Mouse (Mus musculus) neural tube, embryonic 14.5 days (tissue): ENCODE measurements around the gene Gk5. TPM values are rescaled to one million over a fixed set of nuclear protein-coding genes. Genes with fewer than 3 reads are reported as not detected.
"Not testable (repeated sequence)": the region's sequence is repeated elsewhere in the genome, so short reads cannot be mapped to it uniquely, and the experiment has no call there.

Source experiments
- ATAC-seq: fragments of 200-750 bp; cut with Nextera tagmentation; 2 replicates; pipeline ENCODE4 v1.8.0; 2017; ENCODE audit warnings: low read depth, mild to moderate bottlenecking, moderate TSS enrichment, moderate library complexity
- H3K27ac ChIP-seq: fragments of 300-500 bp; sonication (generic); 2 replicates; pipeline ENCODE4 v1.5.1; 2014; ENCODE audit warnings: low read depth, mild to moderate bottlenecking, control low read depth, low read length, moderate library complexity, mixed read lengths
- H3K27me3 ChIP-seq: fragments of 300-500 bp; sonication (generic); 2 replicates; pipeline ENCODE4 v1.6.1; 2014; ENCODE audit warnings: low read length; ENCODE audit not compliant: control insufficient read depth, insufficient read depth
- H3K36me3 ChIP-seq: fragments of 300-500 bp; sonication (generic); 2 replicates; pipeline ENCODE4 v1.6.1; 2014; ENCODE audit warnings: low read length, mixed read lengths; ENCODE audit not compliant: control insufficient read depth, insufficient read depth
- H3K4me1 ChIP-seq: fragments of 300-500 bp; sonication (generic); 2 replicates; pipeline ENCODE4 v1.6.1; 2014; ENCODE audit warnings: low read length; ENCODE audit not compliant: control insufficient read depth, insufficient read depth
- H3K4me2 ChIP-seq: fragments of 300-500 bp; sonication (generic); 2 replicates; pipeline ENCODE4 v1.6.1; 2014; ENCODE audit warnings: mild to moderate bottlenecking, low read depth, low read length, control low read depth
- H3K4me3 ChIP-seq: fragments of 300-500 bp; sonication (generic); 2 replicates; pipeline ENCODE4 v1.5.1; 2014; ENCODE audit warnings: low read depth, low read length, control low read depth, mixed read lengths
- H3K9ac ChIP-seq: fragments of 300-500 bp; sonication (generic); replicated peaks from 2 replicates; pipeline ENCODE4 v1.6.1; 2014; ENCODE audit warnings: low read depth, mild to moderate bottlenecking, control low read depth, low read length, mixed read lengths
- H3K9me3 ChIP-seq: fragments of 300-500 bp; sonication (generic); 2 replicates; pipeline ENCODE4 v1.6.1; 2016; ENCODE audit warnings: low read length; ENCODE audit not compliant: control insufficient read depth
- WGBS: fragments of 180-500 bp; shearing (Covaris S2); extraction: QIAGEN DNeasy Blood & Tissue Kit; methylation state at CpG from one replicate; pipeline ENCODE4 v1.1.7; 2014; 5-methylcytosine and 5-hydroxymethylcytosine counted together
- polyA plus RNA-seq: library from polyadenylated mRNA; unstranded; fragments of >200 nt; fragmentation: Nextera tagmentation; extraction: Ambion mirVana; gene quantifications from 2 replicates; pipeline ENCODE4 v1.2.1, GENCODE M21; 2014

Gk5 gene
- polyA plus RNA-seq, 1 experiment from 2014 or later, result 4.0 TPM

DNA sequence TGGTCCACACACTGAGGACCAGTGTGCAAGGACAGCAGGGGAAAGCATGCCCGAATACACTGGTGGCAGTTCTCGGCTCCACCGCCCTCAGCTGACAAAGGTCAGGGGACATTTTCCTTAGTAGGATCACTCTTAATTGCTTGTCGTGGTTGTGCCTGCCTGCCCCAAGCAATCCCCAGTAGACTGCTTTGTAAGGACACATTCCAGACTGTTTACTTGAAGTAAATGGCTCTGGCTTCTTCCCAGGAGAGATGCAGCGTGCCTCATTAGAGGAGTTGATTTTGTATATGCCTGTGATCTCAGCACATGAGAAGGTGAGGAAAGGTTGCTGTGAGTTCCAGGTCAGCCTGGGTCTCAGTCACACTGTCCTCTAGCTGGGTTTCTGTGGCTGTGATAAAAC lies 43.3 kb downstream of the Gk5 start:
- no peaks in the 10 kb centered on the region for H3K27me3 ChIP-seq
- H3K27ac ChIP-seq, result no peak overlapping the region
- H3K36me3 ChIP-seq, result no peaks in the 10 kb centered on the region
- no peaks in the 10 kb centered on the region for H3K4me1 ChIP-seq
- no peaks in the 10 kb centered on the region for H3K9me3 ChIP-seq
- H3K4me3 ChIP-seq, result no peak overlapping the region
- H3K9ac ChIP-seq, result no peak overlapping the region
- H3K4me2 ChIP-seq, result no peak overlapping the region
- ATAC-seq, result no peak
- WGBS, result 74% methylated on average over 5 of the region's 5 CpGs

- Histone ChIP-seq H3K36me3 (no peaks in the 10 kb centered on the region), H3K4me3 (no peak overlapping the region), H3K27ac (no peak overlapping the region), H3K27me3 (no peaks in the 10 kb centered on the region), H3K4me1 (no peaks in the 10 kb centered on the region), H3K4me2 (no peak overlapping the region), H3K9ac (no peak overlapping the region), H3K9me3 (no peaks in the 10 kb centered on the region)
- ATAC-seq, result no peak
- WGBS, result 96% methylated on average over 7 of the region's 7 CpGs
Observed at GRCm38 (mm10) chr9:96163443-96163842, 44.3 kb downstream of the Gk5 start.

- H3K36me3 ChIP-seq, ATAC-seq, H3K27ac ChIP-seq, H3K4me2 ChIP-seq, H3K4me1 ChIP-seq, H3K4me3 ChIP-seq, H3K9me3 ChIP-seq, H3K9ac ChIP-seq, H3K27me3 ChIP-seq: not testable (repeated sequence)
- WGBS, result 97% methylated on average over 14 of the region's 15 CpGs
Observed at GRCm38 (mm10) chr9:96163983-96164382, 44.8 kb downstream of the Gk5 start.

DNA sequence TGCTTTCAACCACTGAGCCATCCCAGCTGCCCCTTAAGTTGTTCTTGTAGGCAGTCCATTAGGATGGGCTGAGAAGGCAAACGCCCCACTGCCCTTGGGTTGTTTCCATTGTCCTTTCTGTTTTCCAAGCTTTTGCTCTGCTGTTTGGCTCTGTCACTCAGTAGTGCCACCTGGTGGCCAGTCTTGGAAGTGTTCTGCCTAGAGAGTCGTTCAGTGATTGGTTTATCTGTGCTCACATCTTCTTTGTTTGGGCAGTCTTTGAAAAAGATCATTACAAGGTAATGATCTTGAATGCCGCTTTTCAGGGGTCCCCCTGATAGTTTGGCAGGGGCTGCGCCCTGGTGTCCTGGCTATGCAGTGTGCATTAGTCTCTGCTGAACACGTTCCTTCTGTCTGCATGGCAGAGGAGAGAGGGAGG lies 48.0 kb downstream of the Gk5 start:
- no peak overlapping the region for H3K4me2 ChIP-seq
- H3K9ac ChIP-seq, result no peak overlapping the region
- H3K4me3 ChIP-seq, result no peak overlapping the region
- H3K9me3 ChIP-seq, result no peaks in the 10 kb centered on the region
- no peak overlapping the region for H3K27ac ChIP-seq
- H3K4me1 ChIP-seq, result no peaks in the 10 kb centered on the region
- ATAC-seq, result no peak
- WGBS, result 15% methylated on average over 5 of the region's 5 CpGs
- no peaks in the 10 kb centered on the region for H3K27me3 ChIP-seq
- no peaks in the 10 kb centered on the region for H3K36me3 ChIP-seq

DNA sequence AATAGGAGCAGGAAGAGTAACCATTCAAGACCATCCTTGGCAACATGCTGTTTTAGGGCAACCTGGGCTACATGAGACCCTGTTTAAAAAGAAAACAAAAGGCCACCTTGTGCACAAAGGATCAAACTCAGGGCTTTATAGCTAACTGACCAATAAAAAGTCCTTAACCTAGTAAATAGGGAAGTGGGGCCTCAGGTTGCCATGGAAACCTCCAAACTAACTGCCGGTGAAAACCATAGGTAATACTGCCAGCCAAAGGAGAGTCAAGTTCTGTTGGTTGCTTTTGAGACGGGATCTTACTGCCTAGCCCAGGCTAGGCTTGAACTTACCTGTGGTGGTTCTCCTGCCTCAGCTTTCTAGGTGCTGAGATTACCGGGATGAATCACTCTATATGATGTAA lies 51.4 kb downstream of the Gk5 start:
- no peaks in the 10 kb centered on the region for H3K9me3 ChIP-seq
- no peak for ATAC-seq
- WGBS, result 51% methylated on average over 3 of the region's 3 CpGs

GRCm38 (mm10) chr9:96184909-96185308 lies 65.7 kb downstream of the Gk5 start:
- Histone ChIP-seq H3K27ac (no peak overlapping the region), H3K9ac (no peak overlapping the region), H3K27me3 (no peaks in the 10 kb centered on the region), H3K4me3 (no peak overlapping the region), H3K36me3 (no peaks in the 10 kb centered on the region), H3K9me3 (no peaks in the 10 kb centered on the region), H3K4me1 (no peaks in the 10 kb centered on the region), H3K4me2 (no peak overlapping the region)
- no peak for ATAC-seq
- 88% methylated on average over 4 of the region's 4 CpGs for WGBS

More for the DNA sequence above, 51.4 kb downstream of the Gk5 start:
- Histone ChIP-seq H3K27ac (no peak overlapping the region), H3K9ac (no peak overlapping the region), H3K36me3 (no peaks in the 10 kb centered on the region), H3K4me1 (no peaks in the 10 kb centered on the region), H3K4me2 (no peak overlapping the region), H3K4me3 (no peak overlapping the region), H3K27me3 (no peaks in the 10 kb centered on the region)

DNA sequence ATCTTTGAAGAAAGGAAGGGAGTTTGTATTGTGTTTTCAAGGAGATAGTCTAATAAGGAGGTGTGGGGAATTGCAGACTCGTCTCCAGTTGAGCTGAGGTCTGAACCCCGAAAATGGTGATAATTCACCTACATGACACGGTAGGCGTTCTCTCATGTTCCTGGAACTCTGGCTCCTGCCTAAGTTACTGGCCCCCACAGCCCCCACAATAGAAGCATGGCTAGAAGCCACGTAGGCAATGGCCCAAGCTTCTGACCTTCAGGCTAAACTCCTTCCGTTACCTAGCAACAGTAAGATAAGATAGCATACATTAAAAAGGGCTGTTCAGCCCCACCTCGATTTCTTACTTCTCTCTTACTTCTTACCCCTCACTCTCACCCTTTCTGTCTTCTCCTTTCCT lies 67.5 kb downstream of the Gk5 start:
- ATAC-seq, result no peak
- Histone ChIP-seq H3K27ac (no peak overlapping the region), H3K4me1 (no peaks in the 10 kb centered on the region), H3K4me2 (no peak overlapping the region), H3K9ac (no peak overlapping the region), H3K4me3 (no peak overlapping the region), H3K36me3 (no peaks in the 10 kb centered on the region), H3K9me3 (no peaks in the 10 kb centered on the region), H3K27me3 (no peaks in the 10 kb centered on the region)
- 76% methylated on average over 7 of the region's 7 CpGs for WGBS

GRCm38 (mm10) chr9:96195885-96196622 lies 76.9 kb downstream of the Gk5 start, which contains the start of gene Tfdp2:
Tfdp2 (plus strand) TSS chr9:96196275.
- peak within 1 kb of the TSS; percentile 100 for H3K4me2 ChIP-seq
- under 1% methylated on average over 67 of the region's 81 CpGs for WGBS

DNA sequence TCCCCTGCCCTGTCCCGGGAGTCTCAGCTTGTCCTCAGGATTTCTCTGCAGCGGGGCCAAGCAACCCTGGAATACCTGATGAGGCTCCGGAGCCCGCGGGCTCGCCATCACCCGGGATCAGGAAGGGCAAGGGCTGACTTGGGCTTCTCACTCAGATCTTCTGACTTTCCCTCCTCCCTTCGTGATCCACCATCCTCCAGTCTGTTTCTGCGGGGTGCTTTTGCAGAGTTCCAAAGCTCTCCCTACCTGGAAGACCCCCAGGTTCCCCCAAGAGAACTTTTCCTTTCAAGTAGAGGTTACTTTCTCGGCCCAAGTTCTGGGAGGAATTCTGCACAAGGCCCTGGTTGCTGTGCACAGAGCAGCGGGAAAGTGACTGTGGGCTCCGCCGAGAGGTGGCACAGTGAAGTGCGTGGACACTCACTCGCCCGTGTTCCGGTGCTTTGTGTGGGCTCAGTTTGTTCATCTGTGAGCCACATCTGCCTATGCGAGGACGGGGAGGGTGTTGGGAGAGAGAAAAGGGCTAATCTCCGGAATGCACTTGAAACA lies 77.5 kb downstream of the Gk5 start:
- under 1% methylated on average over 20 of the region's 20 CpGs for WGBS
- 0 out of 2 replicates have a peak overlapping the region, but pooled peaks have one; percentile 55 for H3K27ac ChIP-seq
- ATAC-seq, result peak; percentile 44; the same call in 1 of the 2 replicates
- H3K36me3 ChIP-seq, result no peaks in the 10 kb centered on the region
- peak overlapping the region; percentile 100 for H3K4me2 ChIP-seq
- H3K9me3 ChIP-seq, result no peaks in the 10 kb centered on the region
- H3K9ac ChIP-seq, result peak overlapping the region; percentile 74
- H3K4me3 ChIP-seq, result peak overlapping the region; percentile 94
- H3K4me1 ChIP-seq, result peaks cover 7% of the 10 kb centered on the region; the same call in 1 of the 2 replicates
- no peaks in the 10 kb centered on the region for H3K27me3 ChIP-seq

More at GRCm38 (mm10) chr9:96195885-96196622, 76.9 kb downstream of the Gk5 start, which contains the start of gene Tfdp2:
- no peaks in the 10 kb centered on the region for H3K36me3 ChIP-seq
- ATAC-seq, result peak; percentile 99
- peak within 1 kb of the TSS; percentile 55; the same call in 1 of the 2 replicates for H3K27ac ChIP-seq
- H3K4me1 ChIP-seq, result peaks cover 7% of the 10 kb centered on the region; the same call in 1 of the 2 replicates
- no peaks in the 10 kb centered on the region for H3K9me3 ChIP-seq
- H3K9ac ChIP-seq, result peak within 1 kb of the TSS; percentile 74
- peak within 1 kb of the TSS; percentile 94 for H3K4me3 ChIP-seq
- no peaks in the 10 kb centered on the region for H3K27me3 ChIP-seq
